Mouse (Mus musculus): ENCODE measurements around the gene D17H6S53E. TPM values are rescaled to one million over a fixed set of nuclear protein-coding genes. Genes with fewer than 3 reads are reported as not detected.

The D17H6S53E gene
- polyA plus RNA-seq, 2 experiments: 1.3 to 1.5 TPM

DNA sequence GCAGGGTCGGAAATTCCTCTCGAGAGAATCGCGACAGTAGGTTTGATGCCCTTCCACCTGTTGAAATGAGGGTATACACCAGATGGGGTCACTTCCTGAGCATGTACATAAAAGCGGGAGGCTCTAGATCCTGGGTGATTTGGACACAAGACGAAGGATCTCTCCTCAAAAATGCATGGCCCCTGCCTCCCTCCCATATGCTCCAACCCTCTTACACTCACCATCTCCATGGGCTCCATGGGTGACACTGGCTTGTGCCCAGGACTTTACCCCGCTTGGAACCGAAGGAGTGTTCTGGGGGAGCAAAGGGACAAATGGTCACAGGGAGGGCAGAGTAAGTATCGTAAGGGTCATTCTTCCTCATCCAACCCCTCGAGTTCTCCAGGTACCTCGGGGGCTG, 35.2 kb downstream of the D17H6S53E start:
- Histone ChIP-seq H3K4me2 (ENCODE audit: low read depth) (no peak overlapping the region), H3K27ac (no peak overlapping the region), H3K9ac (replicated peaks) (no peak overlapping the region), H3K27me3 (ENCODE audit: control insufficient read depth, insufficient read depth, low read length) (no peaks in the 10 kb centered on the region), H3K9me3 (ENCODE audit: control insufficient read depth, low read length) (no peaks in the 10 kb centered on the region), H3K4me3 (ENCODE audit: insufficient read depth in 1 of 2, low read depth in 2 of 2, low read length in 2 of 2) (no peak overlapping the region), H3K4me1 (replicated peaks; ENCODE audit: control insufficient read depth in 2 of 2, insufficient read depth in 2 of 2, low read length in 1 of 2) (peaks cover 4 to 20% of the 10 kb centered on the region in 2 experiments), H3K36me3 (replicated peaks; ENCODE audit: control insufficient read depth, insufficient read depth, low read depth) (peaks cover 59% of the 10 kb centered on the region)
- no peak for DNase-seq (ENCODE audit: low read depth in 3 of 3, low spot score in 3 of 3)
- 88% methylated on average over 11 of the region's 11 CpGs for WGBS (ENCODE audit: insufficient replicate concordance)
- TF ChIP-seq CTCF (IDR thresholded peaks at IDR 0.05; ENCODE audit: low read depth): no peak
- no peak for TF ChIP-seq EP300 (IDR thresholded peaks at IDR 0.05; ENCODE audit: low read depth)
- ATAC-seq (ENCODE audit: insufficient read depth): no peak

DNA sequence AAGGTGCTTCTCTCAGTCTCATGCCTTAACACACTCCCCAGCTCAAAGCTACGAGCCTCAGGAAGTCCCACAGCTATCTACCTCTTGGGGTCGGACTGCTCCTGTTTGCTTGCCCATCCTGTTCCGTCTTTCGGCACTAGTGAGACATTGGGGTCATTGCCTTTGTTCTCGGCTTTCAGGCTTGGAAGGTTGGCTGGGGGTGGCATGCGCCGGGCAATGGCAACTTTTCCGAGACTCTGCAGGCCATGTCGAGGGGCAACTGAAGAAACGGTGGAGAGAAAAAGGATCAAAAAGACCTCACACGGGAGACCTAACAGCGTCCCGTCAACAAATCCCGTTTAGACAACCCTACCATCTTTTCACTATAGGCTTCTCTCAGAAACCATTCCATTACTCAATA, 35.9 kb downstream of the D17H6S53E start:
- H3K27ac ChIP-seq: no peak overlapping the region
- peaks cover 4 to 21% of the 10 kb centered on the region in 2 experiments for H3K4me1 ChIP-seq (replicated peaks; ENCODE audit: control insufficient read depth in 2 of 2, insufficient read depth in 2 of 2, low read length in 1 of 2)
- TF ChIP-seq CTCF (IDR thresholded peaks at IDR 0.05; ENCODE audit: low read depth): no peak
- TF ChIP-seq EP300 (IDR thresholded peaks at IDR 0.05; ENCODE audit: low read depth): no peak
- 76% methylated on average over 14 of the region's 14 CpGs for WGBS (ENCODE audit: insufficient replicate concordance)
- H3K4me2 ChIP-seq (ENCODE audit: low read depth): no peak overlapping the region
- no peaks in the 10 kb centered on the region for H3K27me3 ChIP-seq (ENCODE audit: control insufficient read depth, insufficient read depth, low read length)
- H3K36me3 ChIP-seq (replicated peaks; ENCODE audit: control insufficient read depth, insufficient read depth, low read depth): peaks cover 52% of the 10 kb centered on the region
- no peak overlapping the region; a peak in 1 of 4 replicates for H3K4me3 ChIP-seq (ENCODE audit: insufficient read depth in 1 of 2, low read depth in 2 of 2, low read length in 2 of 2)
- no peaks in the 10 kb centered on the region for H3K9me3 ChIP-seq (ENCODE audit: control insufficient read depth, low read length)
- no peak overlapping the region for H3K9ac ChIP-seq (replicated peaks)
- ATAC-seq (ENCODE audit: insufficient read depth): no peak
- no peak for DNase-seq (ENCODE audit: low read depth in 3 of 3, low spot score in 3 of 3)

DNA sequence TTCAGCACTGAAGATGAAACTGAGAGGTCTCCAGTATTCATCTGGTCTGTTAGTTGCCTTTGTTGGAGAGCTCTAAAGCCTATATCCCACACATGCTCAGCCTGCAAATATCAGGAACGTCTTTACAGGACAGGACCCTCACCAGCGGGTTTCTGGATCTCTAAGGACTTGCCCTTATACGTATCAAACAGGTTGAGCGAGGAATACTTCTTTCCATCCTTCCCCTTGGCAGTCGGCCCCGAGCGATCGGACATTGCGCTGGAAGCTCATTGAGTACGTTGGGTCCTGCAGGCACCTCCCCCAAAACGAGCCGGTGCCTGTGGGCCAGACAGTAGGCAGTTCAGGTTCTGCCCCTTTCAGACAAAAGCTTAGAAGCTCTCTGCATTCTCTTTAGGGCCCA, 36.6 kb downstream of the D17H6S53E start:
- peak overlapping the region; percentile 90 for H3K4me2 ChIP-seq (ENCODE audit: low read depth)
- no peak for DNase-seq (ENCODE audit: low read depth in 3 of 3, low spot score in 3 of 3)
- no peak overlapping the region for H3K27ac ChIP-seq
- H3K4me1 ChIP-seq (replicated peaks; ENCODE audit: control insufficient read depth in 2 of 2, insufficient read depth in 2 of 2, low read length in 1 of 2): peaks cover 4 to 21% of the 10 kb centered on the region in 2 experiments
- peaks cover 46% of the 10 kb centered on the region for H3K36me3 ChIP-seq (replicated peaks; ENCODE audit: control insufficient read depth, insufficient read depth, low read depth)
- no peak for TF ChIP-seq CTCF (IDR thresholded peaks at IDR 0.05; ENCODE audit: low read depth)
- no peak for ATAC-seq (ENCODE audit: insufficient read depth)
- H3K4me3 ChIP-seq (ENCODE audit: insufficient read depth in 1 of 2, low read depth in 2 of 2, low read length in 2 of 2): peak overlapping the region; percentile 26 to 99
- H3K9ac ChIP-seq (replicated peaks): peak overlapping the region; percentile 99
- no peaks in the 10 kb centered on the region for H3K27me3 ChIP-seq (ENCODE audit: control insufficient read depth, insufficient read depth, low read length)
- 65% methylated on average over 12 of the region's 12 CpGs for WGBS (ENCODE audit: insufficient replicate concordance)
- H3K9me3 ChIP-seq (ENCODE audit: control insufficient read depth, low read length): no peaks in the 10 kb centered on the region

- 13% methylated on average over 8 of the region's 8 CpGs for WGBS (ENCODE audit: insufficient replicate concordance)
- ATAC-seq (ENCODE audit: insufficient read depth): no peak
Observed at GRCm38 (mm10) chr17:35163326-35164081, 37.3 kb downstream of the D17H6S53E start.

GRCm38 (mm10) chr17:35164218-35164567, 38.0 kb downstream of the D17H6S53E start:
- H3K4me1 ChIP-seq (replicated peaks; ENCODE audit: control insufficient read depth in 2 of 2, insufficient read depth in 2 of 2, low read length in 1 of 2): peaks cover 4 to 21% of the 10 kb centered on the region in 2 experiments
- H3K9me3 ChIP-seq (ENCODE audit: control insufficient read depth, low read length): no peaks in the 10 kb centered on the region
- H3K27ac ChIP-seq: peak overlapping the region; percentile 82
- peak overlapping the region; percentile 95 to 99 for H3K4me3 ChIP-seq (ENCODE audit: insufficient read depth in 1 of 2, low read depth in 2 of 2, low read length in 2 of 2)
- no peaks in the 10 kb centered on the region for H3K27me3 ChIP-seq (ENCODE audit: control insufficient read depth, insufficient read depth, low read length)
- H3K36me3 ChIP-seq (replicated peaks; ENCODE audit: control insufficient read depth, insufficient read depth, low read depth): peaks cover 31% of the 10 kb centered on the region
- ATAC-seq (ENCODE audit: insufficient read depth) (no peak), DNase-seq (ENCODE audit: low read depth in 3 of 3, low spot score in 3 of 3) (peak in 2 of 3 experiments; percentile 7 to 11)
- WGBS (ENCODE audit: insufficient replicate concordance): 0% methylated on average over 25 of the region's 28 CpGs
- TF ChIP-seq CTCF (IDR thresholded peaks at IDR 0.05; ENCODE audit: low read depth) (no peak), EP300 (IDR thresholded peaks at IDR 0.05; ENCODE audit: low read depth) (no peak)
- peak overlapping the region; percentile 90 for H3K4me2 ChIP-seq (ENCODE audit: low read depth)
- peak overlapping the region; percentile 99 for H3K9ac ChIP-seq (replicated peaks)

More at GRCm38 (mm10) chr17:35163326-35164081, 37.3 kb downstream of the D17H6S53E start:
- peak overlapping the region; percentile 95 to 99 for H3K4me3 ChIP-seq (ENCODE audit: insufficient read depth in 1 of 2, low read depth in 2 of 2, low read length in 2 of 2)
- peak overlapping the region; percentile 99 for H3K9ac ChIP-seq (replicated peaks)
- H3K27me3 ChIP-seq (ENCODE audit: control insufficient read depth, insufficient read depth, low read length): no peaks in the 10 kb centered on the region
- peak overlapping the region; percentile 90 for H3K4me2 ChIP-seq (ENCODE audit: low read depth)
- DNase-seq (ENCODE audit: low read depth in 3 of 3, low spot score in 3 of 3): peak in 2 of 3 experiments; percentile 9 to 35
- peak overlapping the region; percentile 82 for H3K27ac ChIP-seq
- peaks cover 38% of the 10 kb centered on the region for H3K36me3 ChIP-seq (replicated peaks; ENCODE audit: control insufficient read depth, insufficient read depth, low read depth)
- peaks cover 4 to 21% of the 10 kb centered on the region in 2 experiments for H3K4me1 ChIP-seq (replicated peaks; ENCODE audit: control insufficient read depth in 2 of 2, insufficient read depth in 2 of 2, low read length in 1 of 2)
- no peak for TF ChIP-seq CTCF (IDR thresholded peaks at IDR 0.05; ENCODE audit: low read depth)
- TF ChIP-seq EP300 (IDR thresholded peaks at IDR 0.05; ENCODE audit: low read depth): no peak
- no peaks in the 10 kb centered on the region for H3K9me3 ChIP-seq (ENCODE audit: control insufficient read depth, low read length)
